Mouse (Mus musculus) gastrocnemius, adult 18-20 months (tissue): ENCODE measurements around the gene Vmn2r38. TPM values are rescaled to one million over a fixed set of nuclear protein-coding genes. Genes with fewer than 3 reads are reported as not detected.
"Not testable (repeated sequence)": the region's sequence is repeated elsewhere in the genome, so short reads cannot be mapped to it uniquely, and the experiment has no call there.

Experiments used
- DNase-seq: peaks from one replicate; pipeline ENCODE4 v3.0.0; 2021; ENCODE audit warnings: low spot score
- long read RNA-seq, 2 experiments: library from polyadenylated mRNA; stranded (forward); transcript quantifications; one replicate each; pipeline ENCODE4 v2.0.0; 2021
- total RNA-seq, 2 experiments: library from RNA; stranded (reverse); gene quantifications; 2 replicates each; pipeline ENCODE4 v1.2.3; 2021

Vmn2r38 gene
- total RNA-seq, result not detected
- long read RNA-seq, experiment 1, result 0 reads
- long read RNA-seq, experiment 2, result 0 reads

- not testable (repeated sequence) for DNase-seq
These were observed at the start of gene Vmn2r38 for GRCm38 (mm10) chr7:9097781-9098180. TSS of gene Vmn2r38 (minus strand) at chr7:9097881.

- DNase-seq, result not testable (repeated sequence)
These were observed 32.3 kb downstream of the Vmn2r38 start for GRCm38 (mm10) chr7:9065353-9065752.

- not testable (repeated sequence) for DNase-seq
These were observed 67.0 kb downstream of the Vmn2r38 start, which contains the start of gene Vmn2r39 for GRCm38 (mm10) chr7:9030698-9031097. TSS of gene Vmn2r39 (minus strand) at chr7:9030798.

Other genes starting within 250 kb of the Vmn2r38 start
- not detected for gene Vmn2r40, start 166.4 kb downstream of the Vmn2r38 start, total RNA-seq
- gene Vmn2r39, start 67.1 kb downstream of the Vmn2r38 start, total RNA-seq, result not detected
- not detected for gene Vmn2r37, start 125.8 kb upstream of the Vmn2r38 start, total RNA-seq